Mouse (Mus musculus) liver, embryonic 11.5 days (tissue): ENCODE results near the gene Gps2. TPM values are rescaled to one million over a fixed set of nuclear protein-coding genes. Genes with fewer than 3 reads are reported as not detected.
A peak's percentile ranks its signal among the peaks of the same experiment; 100 is the strongest.

ENCODE experiments used
- ATAC-seq: fragments of 200-750 bp; cut with Nextera tagmentation; replicated peaks from 2 replicates; pipeline ENCODE4 v1.8.0; 2017; ENCODE audit warnings: moderate number of reproducible peaks, mild to moderate bottlenecking, moderate TSS enrichment, moderate library complexity; ENCODE audit not compliant: low FRiP score
- DNase-seq: peaks from one replicate; pipeline ENCODE4 v3.0.0-alpha.2; 2017; ENCODE audit warnings: low spot score
- H3K27ac ChIP-seq: fragments of 300-500 bp; sonication (generic); 2 replicates; pipeline ENCODE4 v1.5.1; 2014; ENCODE audit warnings: mild to moderate bottlenecking, low read depth, low read length, control low read depth
- H3K27me3 ChIP-seq: fragments of 300-500 bp; sonication (generic); replicated peaks from 2 replicates; pipeline ENCODE4 v1.6.1; 2014; ENCODE audit warnings: low read length, mixed read lengths; ENCODE audit not compliant: control insufficient read depth, insufficient read depth
- H3K36me3 ChIP-seq: fragments of 300-500 bp; sonication (generic); 2 replicates; pipeline ENCODE4 v1.6.1; 2014; ENCODE audit warnings: mild to moderate bottlenecking, low read length, moderate library complexity, mixed read lengths; ENCODE audit not compliant: control insufficient read depth, insufficient read depth
- H3K4me1 ChIP-seq: fragments of 300-500 bp; sonication (generic); replicated peaks from 2 replicates; pipeline ENCODE4 v1.6.1; 2014; ENCODE audit warnings: low read length, mixed read lengths; ENCODE audit not compliant: control insufficient read depth, insufficient read depth
- H3K4me2 ChIP-seq: fragments of 300-500 bp; sonication (generic); 2 replicates; pipeline ENCODE4 v1.6.1; 2014; ENCODE audit warnings: mild to moderate bottlenecking, control low read depth, moderate library complexity
- H3K4me3 ChIP-seq: fragments of 300-500 bp; sonication (generic); 2 replicates; pipeline ENCODE4 v1.5.1; 2014; ENCODE audit warnings: low read depth, low read length, control low read depth
- H3K9ac ChIP-seq: fragments of 300-500 bp; sonication (generic); 2 replicates; pipeline ENCODE4 v1.6.1; 2014; ENCODE audit warnings: low read depth, low read length, control low read depth
- H3K9me3 ChIP-seq: fragments of 300-500 bp; sonication (generic); 2 replicates; pipeline ENCODE4 v1.6.1; 2016; ENCODE audit warnings: low read length, inconsistent platforms, mixed read lengths; ENCODE audit not compliant: control insufficient read depth
- WGBS: fragments of 180-500 bp; shearing (Covaris S2); extraction: QIAGEN DNeasy Blood & Tissue Kit; methylation state at CpG from one replicate; pipeline ENCODE4 v1.1.7; 2014; 5-methylcytosine and 5-hydroxymethylcytosine counted together
- microRNA-seq: library from miRNA; unstranded; fragments of <30 nt; microRNA quantifications from one replicate; pipeline ENCODE4, GENCODE M21; 2017; ENCODE audit warnings: borderline number of aligned reads
- polyA plus RNA-seq: library from polyadenylated mRNA; unstranded; fragments of >200 nt; fragmentation: Nextera tagmentation; extraction: Ambion mirVana; gene quantifications from 2 replicates; pipeline ENCODE4 v1.2.1, GENCODE M21; 2014

The Gps2 gene
- polyA plus RNA-seq, 1 experiment from 2014 or later = 130 TPM

DNA sequence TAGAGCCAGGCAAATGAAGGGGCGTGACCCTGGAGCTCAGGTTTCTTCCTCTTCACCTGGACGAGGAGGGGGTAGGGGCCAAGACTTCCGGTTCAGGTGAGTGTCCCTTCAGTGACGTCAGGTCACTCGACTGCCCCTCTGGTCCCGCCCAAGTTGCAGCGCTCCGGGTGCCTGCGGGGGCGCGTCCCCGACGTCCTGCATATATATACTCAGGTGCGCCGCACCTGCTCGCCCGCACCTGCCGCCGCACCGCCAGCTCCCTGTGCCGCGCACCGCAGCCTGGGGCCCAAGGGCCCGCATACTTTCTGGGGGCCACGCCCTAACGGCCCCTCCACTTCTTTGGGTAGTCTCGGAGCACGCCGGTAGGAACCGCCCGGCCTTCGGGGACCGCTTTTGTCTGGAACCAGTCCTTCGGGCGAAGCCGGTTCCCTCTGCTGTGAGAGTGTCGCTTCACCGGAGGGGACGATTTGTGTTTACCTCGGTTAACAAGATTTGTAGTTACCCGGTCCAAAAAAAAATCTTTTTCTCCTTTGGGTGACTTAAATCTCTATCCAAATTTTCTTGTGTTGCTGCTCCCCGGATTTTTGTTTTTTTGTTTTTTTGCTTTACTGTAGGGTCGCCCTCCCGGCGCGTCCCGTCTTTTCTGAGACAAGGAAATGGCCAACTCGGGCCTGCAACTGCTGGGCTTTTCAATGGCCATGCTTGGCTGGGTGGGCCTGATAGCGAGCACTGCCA, 51.8 kb downstream of the Gps2 start:
- peaks cover 8% of the 10 kb centered on the region; the same call in 1 of the 2 replicates for H3K36me3 ChIP-seq
- peaks cover 20% of the 10 kb centered on the region for H3K4me1 ChIP-seq
- H3K9ac ChIP-seq = no peak overlapping the region
- peak overlapping the region; percentile 44 for H3K4me3 ChIP-seq
- ATAC-seq (no peak), DNase-seq (no peak)
- H3K27me3 ChIP-seq = peaks cover 66% of the 10 kb centered on the region
- H3K27ac ChIP-seq = no peak overlapping the region
- 5% methylated on average over 49 of the region's 49 CpGs for WGBS
- peak overlapping the region; percentile 81 for H3K4me2 ChIP-seq
- H3K9me3 ChIP-seq = no peaks in the 10 kb centered on the region

Small RNA genes lying within 50 kb of the gene (microRNA-seq; reads per million reads assigned to microRNA genes)
- gene Mir6924 = not detected

Other genes with a start within 250 kb of the Gps2 start
- gene Cd68, start 247.7 kb upstream of the Gps2 start, polyA plus RNA-seq = 21.0 and 22.0 TPM in 2 replicates
- 755 and 757 TPM in 2 replicates for gene Eif4a1, start 241.5 kb upstream of the Gps2 start, polyA plus RNA-seq
- 75.4 and 79.1 TPM in 2 replicates for gene Senp3, start 231.8 kb upstream of the Gps2 start, polyA plus RNA-seq
- 0.37 TPM in 1 of 2 replicates, not detected in the other for gene Tnfsf13, start 228.1 kb upstream of the Gps2 start, polyA plus RNA-seq
- 4.5 and 6.0 TPM in 2 replicates for gene Tnfsf12, start 218.0 kb upstream of the Gps2 start, polyA plus RNA-seq
- gene Tnfsfm13, start 217.8 kb upstream of the Gps2 start, polyA plus RNA-seq = 1.7 and 2.6 TPM in 2 replicates
- gene Polr2a, start 155.3 kb upstream of the Gps2 start, polyA plus RNA-seq = 46.1 and 48.9 TPM in 2 replicates
- gene Slc35g3, start 151.9 kb upstream of the Gps2 start, polyA plus RNA-seq = not detected in 2 replicates
- 0.90 and 1.0 TPM in 2 replicates for gene Zbtb4, start 148.0 kb upstream of the Gps2 start, polyA plus RNA-seq
- gene Chrnb1, start 117.9 kb upstream of the Gps2 start, polyA plus RNA-seq = 1.3 and 1.4 TPM in 2 replicates
- 1.2 TPM in 2 replicates for gene Fgf11, start 112.0 kb upstream of the Gps2 start, polyA plus RNA-seq
- gene Tmem102, start 108.3 kb upstream of the Gps2 start, polyA plus RNA-seq = 0.96 and 1.2 TPM in 2 replicates
- gene Gm39566, start 98.6 kb upstream of the Gps2 start, polyA plus RNA-seq = not detected in 2 replicates
- gene Spem2, start 95.4 kb upstream of the Gps2 start, polyA plus RNA-seq = not detected in 2 replicates
- not detected in 2 replicates for gene Spem1, start 91.7 kb upstream of the Gps2 start, polyA plus RNA-seq
- 2.8 and 3.4 TPM in 2 replicates for gene Nlgn2, start 76.1 kb upstream of the Gps2 start, polyA plus RNA-seq
- gene Tmem256, start 75.4 kb upstream of the Gps2 start, polyA plus RNA-seq = 336 and 370 TPM in 2 replicates
- 63.5 and 70.1 TPM in 2 replicates for gene Plscr3, start 67.5 kb upstream of the Gps2 start, polyA plus RNA-seq
- 0.57 and 0.62 TPM in 2 replicates for gene Tnk1, start 55.2 kb upstream of the Gps2 start, polyA plus RNA-seq
- gene Tmem95, start 35.9 kb upstream of the Gps2 start, polyA plus RNA-seq = not detected in 2 replicates
- gene Kctd11, start 32.5 kb upstream of the Gps2 start, polyA plus RNA-seq = 2.3 and 3.6 TPM in 2 replicates
- 8.6 and 8.7 TPM in 2 replicates for gene Acap1, start 18.3 kb upstream of the Gps2 start, polyA plus RNA-seq
- 3.2 and 4.0 TPM in 2 replicates for gene 2810408A11Rik, start 12.9 kb upstream of the Gps2 start, polyA plus RNA-seq
- 9.5 and 10.5 TPM in 2 replicates for gene Neurl4, start 12.8 kb upstream of the Gps2 start, polyA plus RNA-seq
- 2,995 and 3,090 TPM in 2 replicates for gene Eif5a, start 8.1 kb downstream of the Gps2 start, polyA plus RNA-seq
- gene Ybx2, start 21.9 kb downstream of the Gps2 start, polyA plus RNA-seq = 1.3 and 1.7 TPM in 2 replicates
- gene Slc2a4, start 34.3 kb downstream of the Gps2 start, polyA plus RNA-seq = 7.0 and 8.3 TPM in 2 replicates
- gene Cldn7, start 50.9 kb downstream of the Gps2 start, polyA plus RNA-seq = 4.0 and 5.1 TPM in 2 replicates
- 20.8 and 24.0 TPM in 2 replicates for gene Ctdnep1, start 67.3 kb downstream of the Gps2 start, polyA plus RNA-seq
- 131 and 146 TPM in 2 replicates for gene Elp5, start 68.6 kb downstream of the Gps2 start, polyA plus RNA-seq
- gene Gabarap, start 77.3 kb downstream of the Gps2 start, polyA plus RNA-seq = 302 and 311 TPM in 2 replicates
- 33.2 and 36.6 TPM in 2 replicates for gene Phf23, start 81.9 kb downstream of the Gps2 start, polyA plus RNA-seq
- gene Dvl2, start 86.7 kb downstream of the Gps2 start, polyA plus RNA-seq = 22.1 and 23.3 TPM in 2 replicates
- 85.7 and 89.7 TPM in 2 replicates for gene Acadvl, start 101.5 kb downstream of the Gps2 start, polyA plus RNA-seq
- 9.3 and 9.4 TPM in 2 replicates for gene Dlg4, start 103.1 kb downstream of the Gps2 start, polyA plus RNA-seq
- 0.40 and 0.66 TPM in 2 replicates for gene Asgr1, start 140.2 kb downstream of the Gps2 start, polyA plus RNA-seq
- 4.3 and 5.8 TPM in 2 replicates for gene Asgr2, start 178.8 kb downstream of the Gps2 start, polyA plus RNA-seq
- 0.63 and 1.5 TPM in 2 replicates for gene Mgl2, start 216.4 kb downstream of the Gps2 start, polyA plus RNA-seq
- gene Clec10a, start 242.3 kb downstream of the Gps2 start, polyA plus RNA-seq = 0.41 and 0.53 TPM in 2 replicates